Mouse (Mus musculus) cerebellum, adult 9-10 months (tissue): ENCODE measurements around the gene Trnp1.
"Not testable (repeated sequence)": the region's sequence is repeated elsewhere in the genome, so short reads cannot be mapped to it uniquely, and the experiment has no call there.

ENCODE experiments used
- DNase-seq: peaks from one replicate; pipeline ENCODE4 v3.0.0; 2022

Gene Trnp1

GRCm38 (mm10) chr4:133498160-133498724 is at the start of gene Trnp1:
Trnp1 (minus strand) TSS chr4:133498550.
- peak; percentile 94 for DNase-seq

DNA sequence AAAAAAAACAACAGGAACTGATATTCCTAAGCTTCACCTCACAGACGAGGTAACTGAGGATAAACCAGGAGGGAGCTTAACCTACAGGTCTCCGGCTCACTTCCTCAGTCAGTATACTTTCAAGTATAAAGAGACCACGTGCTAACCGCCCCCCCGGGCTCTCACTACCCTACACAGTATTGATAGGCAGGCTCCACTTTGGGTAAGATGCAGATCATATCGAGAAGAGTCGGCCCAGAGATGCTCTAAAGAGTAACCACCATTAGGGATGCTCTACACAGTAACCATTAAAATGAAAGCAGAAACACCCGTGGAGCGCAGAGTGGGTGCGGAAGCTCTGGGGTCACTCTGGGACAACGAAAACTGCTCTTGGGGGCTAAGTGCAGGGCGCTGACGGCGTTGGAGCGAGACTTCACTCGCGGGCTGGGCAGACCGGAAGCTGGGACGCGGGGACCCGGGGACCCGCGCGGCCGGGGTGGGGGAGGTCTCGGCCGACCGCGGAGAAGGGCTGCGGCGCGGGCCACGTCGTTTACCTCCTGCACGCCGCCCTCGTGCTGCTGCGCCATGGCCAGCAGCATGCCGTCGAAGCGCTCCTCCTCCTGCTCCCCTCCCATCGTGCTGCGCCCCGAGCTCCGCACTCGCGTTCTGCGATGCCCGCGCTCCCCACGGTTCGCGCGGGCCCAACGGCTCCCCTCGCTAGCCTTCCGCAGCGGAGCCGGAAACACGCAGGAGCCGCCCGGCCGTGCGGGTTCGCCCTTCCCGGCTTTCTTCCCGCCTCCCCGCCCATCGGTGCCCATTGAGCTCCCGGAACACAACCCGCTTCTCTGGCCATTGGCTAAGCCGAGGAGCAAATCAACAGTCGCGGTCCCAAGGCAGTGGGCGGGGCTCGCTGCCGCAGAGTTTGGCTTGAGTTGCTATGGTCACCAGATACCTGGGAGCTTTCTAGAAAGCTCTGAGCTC is 47.2 kb upstream of the Trnp1 start, which contains the start of gene Nudc:
Nudc (minus strand) TSS at position 725 of the 960 bp plus-strand sequence.
- peak; percentile 97 for DNase-seq

GRCm38 (mm10) chr4:133536652-133537051 is 38.3 kb upstream of the Trnp1 start:
- DNase-seq, result no peak

DNA sequence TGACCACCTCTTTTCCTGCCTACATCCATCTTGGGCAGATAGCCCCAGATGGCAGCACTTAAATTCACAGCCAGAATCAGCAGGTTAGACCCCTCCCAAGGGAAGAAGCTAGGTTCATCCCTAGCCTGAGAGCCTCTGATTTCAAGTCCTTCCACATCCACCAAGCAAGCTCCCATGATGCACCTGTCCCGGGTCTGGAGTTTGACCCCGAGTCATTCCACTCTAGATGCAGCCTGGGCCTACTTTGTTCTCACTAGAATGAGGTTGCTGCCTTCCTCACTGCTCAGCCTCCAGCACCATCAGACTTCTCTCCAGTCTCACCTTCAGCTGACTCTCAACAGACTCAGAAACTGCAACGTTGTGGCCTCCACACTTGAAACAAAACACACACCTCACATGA is 37.7 kb upstream of the Trnp1 start:
- no peak for DNase-seq

DNA sequence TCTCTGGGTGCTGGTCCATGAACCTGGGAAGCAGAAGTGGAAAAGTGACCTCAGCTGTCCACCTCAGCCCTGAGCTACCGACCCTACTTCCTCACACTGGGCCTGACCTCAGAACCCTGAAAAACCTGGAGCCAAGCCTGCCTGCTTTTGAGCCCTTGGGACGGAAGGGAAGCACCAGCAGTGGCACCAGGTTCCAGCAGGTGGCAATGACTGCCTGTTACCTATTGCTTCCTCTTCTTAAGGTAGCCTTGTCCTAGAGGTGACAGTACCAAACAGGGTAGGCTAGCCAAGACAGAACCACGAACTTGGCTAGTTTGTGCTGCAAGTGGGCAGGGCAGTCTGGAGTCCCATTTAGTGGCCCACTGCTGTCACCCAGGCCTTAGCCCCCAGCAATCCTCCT is 34.4 kb upstream of the Trnp1 start:
- no peak for DNase-seq

GRCm38 (mm10) chr4:133527788-133528187 is 29.4 kb upstream of the Trnp1 start:
- no peak for DNase-seq

DNA sequence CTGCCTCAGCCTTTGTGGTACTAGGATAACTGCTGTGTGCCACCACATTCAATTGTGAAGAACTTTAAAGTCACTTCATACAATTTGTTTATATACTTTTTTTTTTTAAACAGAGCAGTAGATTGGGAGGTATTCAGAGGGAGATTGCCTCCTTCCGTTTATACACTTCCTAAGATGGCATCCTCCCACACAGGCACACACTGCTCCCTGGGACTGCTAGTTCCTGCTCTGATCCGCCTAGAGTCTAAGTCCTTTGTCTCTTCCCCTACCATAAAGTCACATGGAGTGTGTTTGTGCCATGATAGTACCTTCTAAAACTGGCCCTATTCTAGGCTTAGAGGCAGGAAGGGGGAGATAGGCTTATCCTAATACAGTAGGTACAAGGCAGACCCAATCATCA is 23.2 kb upstream of the Trnp1 start:
- no peak for DNase-seq

GRCm38 (mm10) chr4:133519369-133519665 is 21.0 kb upstream of the Trnp1 start:
- no peak for DNase-seq

- DNase-seq, result no peak
These were observed 20.4 kb upstream of the Trnp1 start, which contains the start of gene Kdf1 for GRCm38 (mm10) chr4:133518601-133519368. Kdf1 (plus strand) TSS chr4:133518963.

- DNase-seq, result peak; percentile 92
These were observed 14.6 kb upstream of the Trnp1 start for GRCm38 (mm10) chr4:133512972-133513371.

DNA sequence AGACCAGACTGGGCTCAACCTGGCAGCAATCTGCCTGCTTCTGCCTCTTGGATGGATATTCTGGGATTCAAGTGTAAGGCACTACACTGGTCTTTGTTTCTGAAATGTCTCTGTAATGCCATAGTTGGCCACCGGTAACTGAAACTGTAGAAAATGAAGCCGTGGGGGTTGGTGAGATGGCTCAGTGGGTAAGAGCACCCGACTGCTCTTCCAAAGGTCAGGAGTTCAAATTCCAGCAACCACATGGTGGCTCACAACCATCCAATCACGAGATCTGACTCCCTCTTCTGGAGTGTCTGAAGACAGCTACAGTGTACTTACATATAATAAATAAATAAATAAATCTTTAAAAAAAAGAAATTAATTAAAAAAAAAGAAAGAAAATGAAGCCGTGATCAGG is 14.2 kb upstream of the Trnp1 start:
- not testable (repeated sequence) for DNase-seq

- DNase-seq, result peak; percentile 79
These were observed 12.7 kb upstream of the Trnp1 start for GRCm38 (mm10) chr4:133511050-133511449.

GRCm38 (mm10) chr4:133508990-133509389 is 10.6 kb upstream of the Trnp1 start:
- peak; percentile 86 for DNase-seq

DNA sequence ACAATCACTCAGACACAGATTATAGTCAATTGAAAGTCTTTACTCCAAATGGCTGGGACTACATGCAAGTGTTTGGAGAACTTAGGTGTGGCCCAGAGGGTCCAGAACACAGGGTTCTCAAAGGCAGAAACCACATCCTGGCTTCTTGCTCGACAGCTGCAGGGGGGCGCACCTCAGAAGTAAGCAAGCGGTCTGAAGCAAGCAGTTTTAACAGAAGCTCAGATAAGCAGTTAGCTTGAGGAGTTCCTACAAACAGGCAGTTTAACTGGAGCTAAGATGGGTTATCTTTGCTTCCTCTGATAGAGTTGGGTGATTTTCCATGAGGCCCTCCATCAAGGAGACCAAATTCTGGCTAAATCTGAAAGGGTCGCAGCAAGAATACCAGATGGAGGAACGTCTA is 8.2 kb upstream of the Trnp1 start:
- no peak for DNase-seq

- DNase-seq, result peak; percentile 34
These were observed 6.6 kb upstream of the Trnp1 start for GRCm38 (mm10) chr4:133504755-133505485.

- DNase-seq, result no peak
These were observed 6.0 kb upstream of the Trnp1 start for GRCm38 (mm10) chr4:133504300-133504699.

GRCm38 (mm10) chr4:133501514-133501913 is 3.2 kb upstream of the Trnp1 start:
- DNase-seq, result no peak

GRCm38 (mm10) chr4:133497461-133498159 is 740 bp downstream of the Trnp1 start:
- peak; percentile 69 for DNase-seq

- peak; percentile 73 for DNase-seq
These were observed 1.5 kb downstream of the Trnp1 start for GRCm38 (mm10) chr4:133496738-133497445.

DNA sequence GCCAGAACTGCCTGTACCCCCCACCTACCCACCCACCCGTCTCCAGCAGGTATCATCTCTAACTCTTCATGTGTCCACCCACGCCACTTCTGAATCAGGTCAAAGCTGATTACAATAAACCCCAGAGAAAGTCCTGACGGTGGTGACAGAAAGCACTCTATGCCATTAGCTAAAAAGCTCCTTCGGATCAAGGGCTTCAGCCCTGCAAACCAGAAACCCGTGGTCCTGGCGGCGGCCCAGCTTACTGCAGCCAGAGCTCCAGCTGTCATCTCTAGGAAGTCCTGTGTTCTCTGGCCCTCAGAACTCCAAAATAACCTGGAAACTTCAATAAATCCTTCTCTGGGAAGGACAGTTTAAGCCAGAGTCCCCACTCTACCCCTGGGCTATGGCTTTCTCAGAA is 2.6 kb downstream of the Trnp1 start:
- peak; percentile 78 for DNase-seq

- DNase-seq, result no peak
These were observed 3.5 kb downstream of the Trnp1 start for GRCm38 (mm10) chr4:133494867-133495266.
